Mouse (Mus musculus) heart, adult 2 months (tissue): ENCODE results near the gene Gm13288.
"Not testable (repeated sequence)": the region's sequence is repeated elsewhere in the genome, so short reads cannot be mapped to it uniquely, and the experiment has no call there.

Experiments
- CTCF ChIP-seq: fragments of 200-600 bp; IDR thresholded peaks from 2 replicates; pipeline ENCODE4 v1.8.1; 2022; ENCODE audit warnings: antibody characterized with exemption, mild to moderate bottlenecking, moderate library complexity
- EP300 ChIP-seq: fragments of 200-500 bp; IDR thresholded peaks from 2 replicates; pipeline ENCODE4 v1.6.1; 2011; ENCODE audit warnings: low read depth, low read length, control low read depth; ENCODE audit not compliant: insufficient read depth
- POLR2A ChIP-seq: fragments of 200-500 bp; IDR thresholded peaks from 2 replicates; pipeline ENCODE4 v1.6.1; 2011; ENCODE audit warnings: mild to moderate bottlenecking, low read depth, low read length, control low read depth; ENCODE audit not compliant: insufficient read depth

GRCm38 (mm10) chr4:88791250-88791649 is 14.1 kb upstream of the Gm13288 start, which contains the start of gene Gm13278:
- TF ChIP-seq CTCF, POLR2A, EP300: not testable (repeated sequence)
